Mouse (Mus musculus) limb, embryonic 11.5 days (tissue): ENCODE data around the gene Duox1. TPM values are rescaled to one million over a fixed set of nuclear protein-coding genes. Genes with fewer than 3 reads are reported as not detected.

Experiments
- ATAC-seq: fragments of 200-750 bp; cut with Nextera tagmentation; 2 replicates; pipeline ENCODE4 v1.8.0; 2017; ENCODE audit warnings: low read depth; ENCODE audit not compliant: insufficient number of reproducible peaks, low FRiP score, low TSS enrichment
- DNase-seq: peaks from one replicate; pipeline ENCODE4 v3.0.0-alpha.2; 2015; ENCODE audit warnings: low spot score
- H3K27ac ChIP-seq: fragments of 300-500 bp; sonication (generic); replicated peaks from 2 replicates; pipeline ENCODE4 v1.5.1; 2014; ENCODE audit warnings: low read depth, mild to moderate bottlenecking, low read length
- H3K27me3 ChIP-seq: fragments of 300-500 bp; sonication (generic); 2 replicates; pipeline ENCODE4 v1.6.1; 2014; ENCODE audit warnings: mild to moderate bottlenecking, low read length, mixed read lengths; ENCODE audit not compliant: control insufficient read depth, insufficient read depth
- H3K36me3 ChIP-seq: fragments of 300-500 bp; sonication (generic); 2 replicates; pipeline ENCODE4 v1.6.1; 2014; ENCODE audit warnings: mild to moderate bottlenecking, low read length, moderate library complexity, mixed read lengths; ENCODE audit not compliant: control insufficient read depth, insufficient read depth
- H3K4me1 ChIP-seq: fragments of 300-500 bp; sonication (generic); 2 replicates; pipeline ENCODE4 v1.6.1; 2014; ENCODE audit warnings: low read length, mixed read lengths; ENCODE audit not compliant: control insufficient read depth, insufficient read depth
- H3K4me2 ChIP-seq: fragments of 300-500 bp; sonication (generic); 2 replicates; pipeline ENCODE4 v1.6.1; 2014; ENCODE audit warnings: low read depth, mild to moderate bottlenecking, moderate library complexity; ENCODE audit not compliant: severe bottlenecking
- H3K4me3 ChIP-seq: fragments of 300-500 bp; sonication (generic); 2 replicates; pipeline ENCODE4 v1.5.1; 2014; ENCODE audit warnings: low read depth, low read length
- H3K9ac ChIP-seq: fragments of 300-500 bp; sonication (generic); 2 replicates; pipeline ENCODE4 v1.6.1; 2014; ENCODE audit warnings: mild to moderate bottlenecking, low read length
- H3K9me3 ChIP-seq: fragments of 300-500 bp; sonication (generic); 2 replicates; pipeline ENCODE4 v1.6.1; 2016; ENCODE audit warnings: low read length; ENCODE audit not compliant: control insufficient read depth
- WGBS: fragments of 180-500 bp; shearing (Covaris S2); extraction: QIAGEN DNeasy Blood & Tissue Kit; methylation state at CpG from one replicate; pipeline ENCODE4 v1.1.7; 2014; 5-methylcytosine and 5-hydroxymethylcytosine counted together
- polyA plus RNA-seq: library from polyadenylated mRNA; unstranded; fragments of >200 nt; fragmentation: Nextera tagmentation; extraction: Ambion mirVana; gene quantifications from 2 replicates; pipeline ENCODE4 v1.2.1, GENCODE M21; 2014

Gene Duox1
- polyA plus RNA-seq, 1 experiment from 2014 or later: 0.04 TPM

DNA sequence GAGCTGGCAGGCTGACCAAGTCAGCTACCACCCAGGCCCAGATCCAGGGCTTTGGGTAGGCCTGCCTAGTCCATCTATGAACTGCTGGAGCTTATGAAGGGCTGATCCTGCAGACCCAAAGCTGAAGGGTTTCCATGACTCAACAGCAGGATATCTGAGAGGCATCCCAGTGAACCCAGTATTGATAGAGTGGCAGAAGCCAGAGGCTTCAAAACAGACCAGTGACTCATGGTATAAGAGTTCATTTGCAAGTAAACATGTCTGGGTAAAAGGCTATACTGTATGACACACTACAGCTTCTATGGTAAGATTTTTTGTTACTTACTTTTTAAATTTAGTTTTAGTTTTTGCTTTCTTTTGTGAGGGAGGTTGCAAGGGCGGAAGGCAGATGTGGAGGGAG lies 80.7 kb downstream of the Duox1 start:
- no peaks in the 10 kb centered on the region for H3K27me3 ChIP-seq
- no peak for DNase-seq
- H3K9ac ChIP-seq: no peak overlapping the region
- no peaks in the 10 kb centered on the region for H3K4me1 ChIP-seq
- 87% methylated on average over 1 of the region's 1 CpGs for WGBS
- ATAC-seq: no peak
- no peak overlapping the region for H3K27ac ChIP-seq
- H3K4me2 ChIP-seq: no peak overlapping the region
- H3K36me3 ChIP-seq: no peaks in the 10 kb centered on the region
- H3K9me3 ChIP-seq: no peaks in the 10 kb centered on the region
- H3K4me3 ChIP-seq: no peak overlapping the region

Other genes with a start within 250 kb of the Duox1 start
- gene Spg11, start 197.3 kb upstream of the Duox1 start, polyA plus RNA-seq: 9.5 and 13.0 TPM in 2 replicates
- gene B2m, start 168.0 kb upstream of the Duox1 start, polyA plus RNA-seq: 112 and 118 TPM in 2 replicates
- gene Trim69, start 155.0 kb upstream of the Duox1 start, polyA plus RNA-seq: 0.17 TPM in 1 of 2 replicates, not detected in the other
- not detected in 2 replicates for gene Patl2, start 129.5 kb upstream of the Duox1 start, polyA plus RNA-seq
- not detected in 2 replicates for gene Terb2, start 129.4 kb upstream of the Duox1 start, polyA plus RNA-seq
- 17.0 and 17.1 TPM in 2 replicates for gene Sord, start 80.9 kb upstream of the Duox1 start, polyA plus RNA-seq
- gene Duox2, start 17.2 kb upstream of the Duox1 start, polyA plus RNA-seq: not detected in 2 replicates
- gene Duoxa2, start 16.8 kb upstream of the Duox1 start, polyA plus RNA-seq: not detected in 2 replicates
- 0.72 and 1.0 TPM in 2 replicates for gene Duoxa1, start 1.9 kb upstream of the Duox1 start, polyA plus RNA-seq
- 6.2 and 7.9 TPM in 2 replicates for gene Shf, start 53.5 kb downstream of the Duox1 start, polyA plus RNA-seq
- gene Slc28a2, start 110.8 kb downstream of the Duox1 start, polyA plus RNA-seq: not detected in 2 replicates
- not detected in 2 replicates for gene Gm14085, start 169.3 kb downstream of the Duox1 start, polyA plus RNA-seq